Mouse (Mus musculus): ENCODE results near the gene Zfp423.
"Not testable (repeated sequence)": the region's sequence is repeated elsewhere in the genome, so short reads cannot be mapped to it uniquely, and the experiment has no call there.

Gene Zfp423

GRCm38 (mm10) chr8:87904108-87904507 lies 55.3 kb downstream of the Zfp423 start:
- no peak for DNase-seq (ENCODE audit: low read depth, low spot score)

DNA sequence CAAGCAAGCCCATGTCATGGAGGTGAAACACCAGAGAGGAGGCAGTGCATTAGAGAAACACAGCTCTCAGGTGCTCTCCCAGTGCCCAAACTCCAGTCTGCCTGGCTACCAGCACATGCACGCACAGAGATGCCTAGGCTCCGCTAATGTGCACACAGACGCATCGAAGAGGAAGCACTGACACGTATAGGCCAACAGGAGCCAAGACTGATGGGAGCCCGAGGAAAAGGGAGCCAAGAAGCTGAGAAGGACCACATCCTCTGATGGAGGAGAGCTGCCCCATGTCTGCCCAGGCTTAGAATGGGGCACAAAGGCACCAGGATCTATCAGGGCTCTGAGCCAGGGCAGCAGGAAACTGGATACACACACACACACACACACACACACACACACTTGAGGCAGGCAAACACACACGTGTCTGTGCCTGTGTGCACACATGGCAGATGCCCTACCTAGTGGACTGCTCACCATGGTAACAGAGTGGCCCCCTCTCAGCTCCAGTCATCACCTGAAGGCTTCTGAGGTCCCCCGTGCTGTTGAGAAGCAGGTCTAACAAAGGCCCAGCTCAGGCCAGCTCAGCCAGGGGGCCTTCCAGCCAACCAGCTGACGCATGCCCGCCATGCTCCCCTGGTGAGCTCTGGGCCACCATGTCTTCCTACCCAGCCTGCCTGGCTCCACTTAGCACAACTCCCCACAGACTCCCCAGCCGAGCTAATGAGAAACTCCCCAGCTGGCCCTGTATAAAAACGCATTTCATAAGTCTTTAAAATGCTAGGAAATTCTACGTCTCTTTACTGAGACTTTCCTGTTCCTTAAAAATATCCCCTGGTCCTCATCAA lies 64.0 kb downstream of the Zfp423 start:
- no peak for DNase-seq (ENCODE audit: low read depth, low spot score)

- no peak for DNase-seq (ENCODE audit: low read depth, low spot score)
Observed at GRCm38 (mm10) chr8:87894287-87894686, 65.1 kb downstream of the Zfp423 start.

GRCm38 (mm10) chr8:87893547-87893946 lies 65.8 kb downstream of the Zfp423 start:
- DNase-seq (ENCODE audit: low read depth, low spot score): no peak

- DNase-seq (ENCODE audit: low read depth, low spot score): no peak
Observed at GRCm38 (mm10) chr8:87892891-87893290, 66.5 kb downstream of the Zfp423 start.

DNA sequence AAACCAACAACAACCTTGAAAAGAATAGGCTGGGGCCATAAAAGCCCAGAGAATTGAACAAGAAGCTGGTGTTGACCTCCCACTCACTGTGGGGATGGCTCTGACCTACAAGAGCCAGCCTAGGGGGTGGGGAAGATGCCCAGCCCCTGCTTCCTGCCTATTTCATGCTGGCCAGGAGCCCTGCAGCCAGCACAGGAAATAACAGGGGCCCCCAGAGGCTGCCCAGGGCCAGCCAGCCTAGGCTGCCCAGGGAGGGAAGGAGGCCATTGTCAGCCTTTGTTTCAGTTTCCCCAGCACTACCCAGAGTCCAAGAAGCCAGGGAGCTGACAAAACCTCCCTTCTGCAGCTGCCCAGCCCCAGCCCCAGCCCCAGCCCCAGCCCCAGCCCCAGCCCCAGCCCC lies 67.5 kb downstream of the Zfp423 start:
- no peak for DNase-seq (ENCODE audit: low read depth, low spot score)

DNA sequence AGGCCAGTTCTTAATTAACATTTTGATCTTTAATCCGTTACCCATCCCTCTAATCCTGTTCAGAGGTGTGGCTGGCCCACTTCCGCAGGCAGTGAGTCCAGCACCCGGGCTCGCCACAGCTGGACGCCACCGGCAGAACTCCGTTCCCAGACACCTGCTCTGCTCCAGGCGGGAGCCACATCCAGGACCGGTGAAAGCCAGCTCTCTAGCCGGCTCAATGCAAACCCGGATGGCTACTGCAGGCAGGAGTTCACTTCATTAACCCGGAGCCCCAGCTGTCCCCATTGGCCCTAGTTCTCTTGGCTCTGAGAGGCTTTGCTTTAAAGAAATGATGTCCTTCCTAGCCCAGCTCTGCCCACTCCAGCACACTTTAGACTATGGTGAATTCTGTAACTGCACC lies 71.4 kb downstream of the Zfp423 start:
- no peak for DNase-seq (ENCODE audit: low read depth, low spot score)

- no peak for DNase-seq (ENCODE audit: low read depth, low spot score)
Observed at GRCm38 (mm10) chr8:87881088-87881487, 78.3 kb downstream of the Zfp423 start.

DNA sequence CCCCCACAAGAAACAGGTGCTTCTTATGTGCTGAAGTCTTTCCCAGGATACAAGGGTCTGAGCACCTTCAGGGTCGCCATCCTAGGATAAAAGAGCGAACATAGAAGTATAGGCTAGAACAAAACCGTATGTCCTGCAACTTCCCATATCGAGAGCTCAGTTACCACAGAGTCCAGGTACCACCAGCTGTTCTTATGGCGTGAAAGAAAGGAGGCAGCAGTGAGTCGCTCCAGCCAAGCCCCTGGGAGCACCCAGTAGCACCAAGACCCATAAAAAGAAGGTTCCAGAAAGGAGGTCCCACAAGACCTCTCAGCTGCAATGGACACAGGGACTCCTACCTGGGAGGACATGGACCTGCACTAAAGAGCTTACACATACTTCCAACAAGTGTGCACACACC lies 83.5 kb downstream of the Zfp423 start:
- no peak for DNase-seq (ENCODE audit: low read depth, low spot score)

GRCm38 (mm10) chr8:87875452-87875851 lies 83.9 kb downstream of the Zfp423 start:
- DNase-seq (ENCODE audit: low read depth, low spot score): no peak

- DNase-seq (ENCODE audit: low read depth, low spot score): no peak
Observed at GRCm38 (mm10) chr8:87872987-87873550, 86.3 kb downstream of the Zfp423 start.

- no peak for DNase-seq (ENCODE audit: low read depth, low spot score)
Observed at GRCm38 (mm10) chr8:87872356-87872930, 87.0 kb downstream of the Zfp423 start.

DNA sequence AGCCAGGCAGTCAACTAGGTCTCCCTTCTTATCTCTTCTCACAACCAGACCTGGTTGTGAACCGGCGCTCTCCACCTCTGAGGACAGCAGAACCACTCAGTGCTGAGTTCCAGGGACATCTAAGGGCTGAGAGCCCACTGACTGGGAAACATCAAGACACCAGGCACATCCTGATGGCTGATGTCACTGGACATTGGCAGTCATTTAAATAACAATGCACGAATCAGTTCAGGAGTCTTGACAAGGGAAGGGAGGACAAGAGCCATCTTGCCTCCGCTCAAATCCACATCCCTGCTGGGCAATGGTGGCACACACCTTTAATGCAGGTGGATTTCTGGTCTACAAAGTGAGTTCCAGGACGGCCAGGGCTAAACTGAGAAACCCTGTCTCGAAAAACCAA lies 92.8 kb downstream of the Zfp423 start:
- no peak for DNase-seq (ENCODE audit: low read depth, low spot score)

- DNase-seq (ENCODE audit: low read depth, low spot score): no peak
Observed at GRCm38 (mm10) chr8:87864236-87864635, 95.2 kb downstream of the Zfp423 start.

- no peak for DNase-seq (ENCODE audit: low read depth, low spot score)
Observed at GRCm38 (mm10) chr8:87863128-87863527, 96.3 kb downstream of the Zfp423 start.

DNA sequence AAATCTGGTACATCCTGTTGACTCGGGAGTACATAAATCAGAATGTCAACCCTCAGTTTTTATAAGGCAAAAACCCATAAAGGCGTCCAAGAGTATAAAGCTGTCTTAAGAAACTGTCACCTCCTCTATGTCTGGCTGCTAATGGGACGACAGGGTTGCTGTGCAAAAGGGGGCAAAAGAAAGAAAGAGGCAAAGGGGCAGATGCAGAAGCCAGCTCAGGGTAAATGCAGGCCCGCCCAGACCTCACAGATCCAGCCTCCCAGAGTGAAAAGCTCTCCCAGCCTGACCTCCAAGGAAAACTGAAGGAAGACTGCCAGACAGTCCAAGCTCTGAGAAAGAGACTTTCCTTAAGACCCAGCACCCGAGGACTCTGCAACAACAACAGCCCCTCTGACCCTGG lies 97.7 kb downstream of the Zfp423 start:
- DNase-seq (ENCODE audit: low read depth, low spot score): no peak

DNA sequence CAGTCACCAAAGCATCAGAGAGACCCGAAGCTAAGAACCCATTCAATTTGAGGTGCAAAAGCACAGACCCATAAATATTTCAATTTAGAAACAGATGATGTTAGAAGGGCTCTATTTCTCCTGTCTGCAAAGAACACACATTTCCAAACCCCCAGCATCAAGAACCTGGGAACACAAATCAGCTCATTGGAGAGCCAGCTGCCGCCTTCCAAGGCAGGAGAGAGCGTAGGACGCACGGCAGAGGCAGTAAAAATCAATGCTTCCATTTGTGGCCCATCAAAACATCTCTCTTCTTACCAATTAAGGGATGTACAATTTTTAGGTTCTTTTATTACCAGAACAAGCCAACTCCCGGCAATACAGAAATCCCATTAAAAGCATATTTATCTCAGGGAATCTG lies 98.5 kb downstream of the Zfp423 start:
- no peak for DNase-seq (ENCODE audit: low read depth, low spot score)

- no peak for DNase-seq (ENCODE audit: low read depth, low spot score)
Observed at GRCm38 (mm10) chr8:87851871-87852270, 107.5 kb downstream of the Zfp423 start.

DNA sequence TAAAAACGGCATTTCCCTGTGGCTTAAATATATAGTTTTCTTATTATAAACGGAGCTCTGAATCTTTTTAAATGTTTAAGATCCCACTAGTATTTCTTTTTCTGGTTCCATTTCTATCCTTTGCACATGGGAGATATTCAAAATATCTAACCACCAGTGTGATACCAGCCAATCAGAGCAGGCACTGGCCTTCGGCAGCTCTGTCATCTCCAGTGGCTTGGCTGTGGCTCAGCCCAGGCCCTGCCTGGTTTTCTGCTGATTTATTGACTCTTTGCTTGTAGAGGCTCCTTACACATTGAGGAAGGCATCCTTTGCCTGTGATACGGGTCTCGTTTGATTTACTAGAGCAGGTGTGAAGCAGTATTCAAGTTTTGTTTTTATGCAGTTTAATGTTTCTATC lies 108.0 kb downstream of the Zfp423 start:
- no peak for DNase-seq (ENCODE audit: low read depth, low spot score)

GRCm38 (mm10) chr8:87848836-87849235 lies 110.6 kb downstream of the Zfp423 start:
- DNase-seq (ENCODE audit: low read depth, low spot score): no peak

- no peak for DNase-seq (ENCODE audit: low read depth, low spot score)
Observed at GRCm38 (mm10) chr8:87847796-87848195, 111.6 kb downstream of the Zfp423 start.

- DNase-seq (ENCODE audit: low read depth, low spot score): not testable (repeated sequence)
Observed at GRCm38 (mm10) chr8:87842096-87842495, 117.3 kb downstream of the Zfp423 start.

DNA sequence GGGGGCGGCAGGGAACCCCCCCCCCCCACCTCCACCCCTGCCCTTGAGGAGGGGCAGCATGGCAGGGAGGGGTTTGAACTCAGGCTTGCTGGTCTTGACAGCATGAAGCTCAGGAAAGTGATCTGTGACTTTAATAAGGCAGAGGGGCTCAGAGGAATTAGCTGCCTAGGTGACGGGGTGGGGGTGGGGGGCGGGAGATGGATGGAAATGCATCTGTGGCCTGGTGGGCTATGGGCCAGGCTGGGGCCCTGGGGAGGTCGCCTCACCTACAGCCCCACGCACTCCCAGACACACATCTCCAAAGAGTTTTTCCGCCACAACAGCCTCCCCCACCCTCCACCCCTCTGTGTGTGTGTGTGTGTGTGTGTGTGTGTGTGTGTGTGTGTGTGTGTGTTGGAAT lies 122.1 kb downstream of the Zfp423 start:
- no peak for DNase-seq (ENCODE audit: low read depth, low spot score)
